Mouse (Mus musculus) hindbrain, embryonic 12.5 days (tissue): ENCODE data around the gene Fbxl18. TPM values are rescaled to one million over a fixed set of nuclear protein-coding genes. Genes with fewer than 3 reads are reported as not detected.

Source experiments
- ATAC-seq: fragments of 200-750 bp; cut with Nextera tagmentation; 2 replicates; pipeline ENCODE4 v1.8.0; 2017; ENCODE audit warnings: moderate TSS enrichment; ENCODE audit not compliant: low FRiP score
- H3K27ac ChIP-seq: fragments of 300-500 bp; sonication (generic); 2 replicates; pipeline ENCODE4 v1.5.1; 2016; ENCODE audit warnings: mild to moderate bottlenecking
- H3K27me3 ChIP-seq: fragments of 300-500 bp; sonication (generic); 2 replicates; pipeline ENCODE4 v1.6.1; 2016; ENCODE audit warnings: mild to moderate bottlenecking
- H3K36me3 ChIP-seq: fragments of 300-500 bp; sonication (generic); 2 replicates; pipeline ENCODE4 v1.6.1; 2016; ENCODE audit warnings: mild to moderate bottlenecking
- H3K4me1 ChIP-seq: fragments of 300-500 bp; sonication (generic); 2 replicates; pipeline ENCODE4 v1.6.1; 2016
- H3K4me2 ChIP-seq: fragments of 300-500 bp; sonication (generic); replicated peaks from 2 replicates; pipeline ENCODE4 v1.6.1; 2016; ENCODE audit warnings: mild to moderate bottlenecking
- H3K4me3 ChIP-seq: fragments of 300-500 bp; sonication (generic); 2 replicates; pipeline ENCODE4 v1.5.1; 2016; ENCODE audit warnings: mild to moderate bottlenecking
- H3K9ac ChIP-seq: fragments of 300-500 bp; sonication (generic); 2 replicates; pipeline ENCODE4 v1.6.1; 2016; ENCODE audit warnings: mild to moderate bottlenecking, moderate library complexity
- H3K9me3 ChIP-seq: fragments of 300-500 bp; sonication (generic); replicated peaks from 2 replicates; pipeline ENCODE4 v1.6.1; 2016; ENCODE audit warnings: mild to moderate bottlenecking
- WGBS: fragments of 180-500 bp; shearing (Covaris S2); methylation state at CpG from one replicate; pipeline ENCODE4 v1.1.7; 2016; 5-methylcytosine and 5-hydroxymethylcytosine counted together
- polyA plus RNA-seq: library from polyadenylated mRNA; unstranded; fragments of >200 nt; fragmentation: Nextera tagmentation; extraction: Ambion mirVana; gene quantifications from 2 replicates; pipeline ENCODE4 v1.2.1, GENCODE M21; 2016

The Fbxl18 gene
- polyA plus RNA-seq, 1 experiment from 2014 or later, result 24.6 TPM

DNA sequence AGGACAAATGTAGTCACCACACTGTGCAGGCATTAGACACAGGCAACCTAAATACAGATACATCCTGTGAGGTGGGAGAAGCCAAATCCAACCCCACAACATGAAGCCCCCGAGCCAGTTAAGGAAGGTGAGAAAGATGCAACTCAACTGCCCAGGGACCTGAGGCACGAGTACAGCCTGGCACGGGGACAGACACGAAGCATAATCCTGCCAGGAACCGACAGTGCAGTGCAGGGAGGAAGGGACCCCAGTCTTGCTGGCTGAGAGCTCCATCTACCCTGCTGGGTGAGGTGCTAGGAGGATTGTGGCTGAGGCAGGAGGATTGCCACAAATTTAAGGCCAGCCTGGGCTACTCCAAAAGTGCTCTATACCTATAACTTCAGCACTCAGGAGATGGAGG, 18.3 kb downstream of the Fbxl18 start:
- Histone ChIP-seq H3K27me3 (no peaks in the 10 kb centered on the region), H3K9ac (no peak overlapping the region), H3K4me3 (no peak overlapping the region), H3K4me1 (peaks cover 26% of the 10 kb centered on the region), H3K4me2 (no peak overlapping the region), H3K27ac (no peak overlapping the region), H3K36me3 (peaks cover 52% of the 10 kb centered on the region), H3K9me3 (no peaks in the 10 kb centered on the region; the same call in 1 of the 2 replicates)
- ATAC-seq, result no peak
- 92% methylated on average over 5 of the region's 5 CpGs for WGBS

DNA sequence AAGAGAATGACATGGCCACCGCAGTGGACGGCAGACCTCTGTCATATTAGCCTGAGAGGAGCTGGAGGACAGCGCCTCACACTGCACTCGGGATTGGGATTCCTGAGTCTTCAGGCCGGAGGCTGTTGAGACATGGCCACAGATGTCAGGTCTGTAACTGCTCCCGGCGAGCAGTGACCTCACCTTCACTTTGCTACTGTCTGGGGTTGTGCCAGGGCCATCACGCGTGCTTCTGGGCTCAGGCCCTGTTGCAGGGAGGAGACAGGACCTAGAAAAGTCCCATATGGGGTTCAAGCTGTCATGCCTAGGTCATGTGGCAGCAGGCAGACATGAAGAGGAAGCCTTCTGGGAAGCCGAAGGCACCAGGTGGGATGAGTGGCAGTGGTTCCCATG, 19.7 kb downstream of the Fbxl18 start:
- Histone ChIP-seq H3K36me3 (peaks cover 61% of the 10 kb centered on the region), H3K27me3 (no peaks in the 10 kb centered on the region), H3K27ac (no peak overlapping the region), H3K9me3 (no peaks in the 10 kb centered on the region; the same call in 1 of the 2 replicates), H3K4me2 (no peak overlapping the region), H3K4me3 (no peak overlapping the region), H3K4me1 (peaks cover 16% of the 10 kb centered on the region), H3K9ac (no peak overlapping the region)
- WGBS, result 95% methylated on average over 10 of the region's 10 CpGs
- no peak for ATAC-seq

DNA sequence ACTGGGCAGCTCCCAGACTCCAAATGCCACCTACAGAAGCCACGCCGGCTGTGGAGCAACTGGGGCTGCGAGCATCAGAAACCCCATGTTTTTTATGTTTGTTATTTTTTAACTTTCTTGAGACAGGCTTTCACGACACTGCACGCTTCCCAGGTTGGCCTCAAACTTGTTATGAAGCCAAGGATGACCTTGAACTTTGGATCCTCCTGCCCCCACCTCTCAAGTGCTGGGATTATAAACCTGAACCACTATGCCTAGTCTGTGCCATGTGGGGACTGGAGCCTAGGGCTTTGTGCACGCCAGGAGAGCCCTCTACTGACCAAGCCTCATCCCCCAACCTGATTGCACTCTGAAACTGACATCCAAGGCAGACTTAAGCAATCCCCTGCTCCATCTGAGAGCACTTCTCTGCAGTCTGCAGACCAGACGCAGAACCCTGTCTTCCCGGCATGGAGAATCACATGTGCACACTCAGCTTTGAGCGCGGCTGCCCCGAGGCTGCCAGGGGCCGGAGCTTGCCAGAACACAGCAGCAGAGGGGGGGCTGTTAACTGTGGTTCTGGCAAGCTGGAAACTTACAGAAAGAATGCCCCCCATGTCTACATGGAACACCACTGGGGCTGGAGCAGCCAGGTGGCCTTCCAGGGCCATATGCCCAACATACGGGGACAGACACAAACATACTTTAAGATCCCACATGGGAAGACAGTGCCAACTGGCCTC, 20.3 kb downstream of the Fbxl18 start:
- Histone ChIP-seq H3K4me2 (no peak overlapping the region), H3K9me3 (no peaks in the 10 kb centered on the region; the same call in 1 of the 2 replicates), H3K27ac (no peak overlapping the region), H3K27me3 (no peaks in the 10 kb centered on the region), H3K4me3 (no peak overlapping the region), H3K36me3 (peaks cover 61% of the 10 kb centered on the region), H3K4me1 (peaks cover 13% of the 10 kb centered on the region), H3K9ac (no peak overlapping the region)
- no peak for ATAC-seq
- 91% methylated on average over 13 of the region's 13 CpGs for whole genome bisulfite sequencing

DNA sequence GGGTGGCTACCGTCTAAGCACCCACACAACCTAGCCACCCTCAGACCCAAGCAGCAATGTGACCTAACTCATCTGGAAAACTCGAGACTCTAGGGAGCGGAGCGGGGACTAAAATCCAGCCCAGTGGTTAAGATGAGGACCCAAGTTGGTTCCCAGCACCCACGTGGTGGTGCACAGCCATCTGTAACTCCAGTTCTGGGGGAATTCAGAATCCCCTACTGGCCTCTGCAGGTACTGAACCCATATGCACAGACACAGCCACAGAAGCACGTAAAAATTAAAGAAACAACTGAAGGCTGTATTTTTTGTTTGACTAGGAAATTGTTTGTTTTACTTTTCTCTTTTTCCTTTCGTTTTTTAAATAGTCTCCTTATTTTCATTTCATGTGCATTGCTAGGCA, 21.5 kb downstream of the Fbxl18 start:
- H3K4me1 ChIP-seq, result peaks cover 10% of the 10 kb centered on the region
- peaks cover 65% of the 10 kb centered on the region for H3K36me3 ChIP-seq
- no peak overlapping the region for H3K4me3 ChIP-seq
- H3K4me2 ChIP-seq, result no peak overlapping the region
- H3K27ac ChIP-seq, result no peak overlapping the region
- WGBS, result 97% methylated on average over 7 of the region's 7 CpGs
- no peak overlapping the region for H3K9ac ChIP-seq
- no peak for ATAC-seq
- no peaks in the 10 kb centered on the region; the same call in 1 of the 2 replicates for H3K9me3 ChIP-seq
- H3K27me3 ChIP-seq, result no peaks in the 10 kb centered on the region

- no peak overlapping the region for H3K4me2 ChIP-seq
- H3K9ac ChIP-seq, result no peak overlapping the region
- H3K36me3 ChIP-seq, result peaks cover 65% of the 10 kb centered on the region
- H3K9me3 ChIP-seq, result no peaks in the 10 kb centered on the region; the same call in 1 of the 2 replicates
- H3K27me3 ChIP-seq, result no peaks in the 10 kb centered on the region
- no peak overlapping the region for H3K27ac ChIP-seq
- 71% methylated on average over 12 of the region's 12 CpGs for WGBS
- ATAC-seq, result no peak
- H3K4me1 ChIP-seq, result peaks cover 7% of the 10 kb centered on the region; the same call in 1 of the 2 replicates
- no peak overlapping the region for H3K4me3 ChIP-seq
Observed at GRCm38 (mm10) chr5:142871765-142872164, 23.5 kb downstream of the Fbxl18 start.

DNA sequence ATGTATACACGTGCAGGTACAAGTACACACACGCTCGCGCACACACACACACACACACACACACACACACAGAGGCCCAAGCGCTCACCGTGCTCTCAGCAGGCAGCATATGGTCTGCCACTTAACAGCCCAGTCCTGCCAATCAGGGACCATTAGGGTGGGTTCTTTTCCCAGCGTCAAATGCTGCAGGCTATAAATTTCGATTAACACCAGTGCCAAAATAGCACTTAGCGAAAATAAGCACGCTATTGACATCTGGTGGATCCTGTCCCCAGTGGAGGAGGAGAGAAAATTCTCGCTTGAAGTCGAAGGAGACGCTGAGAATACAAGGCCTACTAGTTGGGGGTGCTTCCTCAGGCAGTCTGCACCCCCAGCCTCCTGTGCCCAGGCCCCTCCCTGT, 25.8 kb downstream of the Fbxl18 start:
- Histone ChIP-seq H3K4me3 (no peak overlapping the region), H3K27me3 (no peaks in the 10 kb centered on the region), H3K4me1 (peaks cover 7% of the 10 kb centered on the region; the same call in 1 of the 2 replicates), H3K4me2 (no peak overlapping the region), H3K9ac (no peak overlapping the region), H3K36me3 (peaks cover 48% of the 10 kb centered on the region), H3K27ac (peak overlapping the region; percentile 70), H3K9me3 (no peaks in the 10 kb centered on the region; the same call in 1 of the 2 replicates)
- 69% methylated on average over 13 of the region's 13 CpGs for WGBS
- ATAC-seq, result peak; percentile 72

GRCm38 (mm10) chr5:142857763-142858229, 37.4 kb downstream of the Fbxl18 start:
- Histone ChIP-seq H3K27me3 (no peaks in the 10 kb centered on the region), H3K9me3 (0 out of 2 replicates have a peak, but pooled peaks cover 4% of the 10 kb centered on the region), H3K27ac (no peak overlapping the region), H3K4me2 (no peak overlapping the region), H3K9ac (no peak overlapping the region), H3K4me3 (no peak overlapping the region), H3K4me1 (peaks cover 7% of the 10 kb centered on the region; the same call in 1 of the 2 replicates), H3K36me3 (peaks cover 4% of the 10 kb centered on the region; the same call in 1 of the 2 replicates)
- ATAC-seq, result no peak
- WGBS, result 56% methylated on average over 16 of the region's 16 CpGs

DNA sequence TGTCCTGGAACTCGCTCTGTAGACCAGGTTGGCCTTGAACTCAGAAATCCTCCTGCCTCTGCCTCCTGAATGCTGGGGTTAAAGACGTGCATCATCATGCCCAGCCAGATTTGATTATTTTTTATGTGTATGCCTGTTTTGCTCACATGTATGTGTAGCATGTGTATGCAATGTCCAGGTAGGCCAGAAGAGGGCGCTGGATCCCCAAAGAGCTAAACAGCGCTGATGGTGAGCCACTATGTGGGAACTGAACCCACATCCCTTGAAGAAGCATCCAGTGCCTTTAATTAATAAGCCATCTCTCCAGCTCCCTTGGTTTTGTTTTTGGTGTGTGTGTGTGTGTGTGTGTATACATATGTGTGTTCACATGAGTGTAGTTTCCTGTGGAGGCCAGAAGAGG, 38.8 kb downstream of the Fbxl18 start:
- Histone ChIP-seq H3K4me3 (no peak overlapping the region), H3K4me2 (no peak overlapping the region), H3K9ac (no peak overlapping the region), H3K27me3 (no peaks in the 10 kb centered on the region), H3K9me3 (0 out of 2 replicates have a peak, but pooled peaks cover 4% of the 10 kb centered on the region), H3K36me3 (peaks cover 4% of the 10 kb centered on the region; the same call in 1 of the 2 replicates), H3K4me1 (peaks cover 5% of the 10 kb centered on the region; the same call in 1 of the 2 replicates), H3K27ac (no peak overlapping the region)
- ATAC-seq, result no peak
- WGBS, result 78% methylated on average over 4 of the region's 4 CpGs

- 77% methylated on average over 10 of the region's 10 CpGs for WGBS
- H3K4me1 ChIP-seq, result peaks cover 5% of the 10 kb centered on the region; the same call in 1 of the 2 replicates
- peaks cover 4% of the 10 kb centered on the region; the same call in 1 of the 2 replicates for H3K36me3 ChIP-seq
- no peak overlapping the region for H3K4me2 ChIP-seq
- H3K9me3 ChIP-seq, result 0 out of 2 replicates have a peak, but pooled peaks cover 4% of the 10 kb centered on the region
- H3K4me3 ChIP-seq, result no peak overlapping the region
- ATAC-seq, result no peak
- no peak overlapping the region for H3K9ac ChIP-seq
- no peaks in the 10 kb centered on the region for H3K27me3 ChIP-seq
- H3K27ac ChIP-seq, result no peak overlapping the region
Observed at GRCm38 (mm10) chr5:142854877-142855276, 40.3 kb downstream of the Fbxl18 start.

- Histone ChIP-seq H3K36me3 (peaks cover 4% of the 10 kb centered on the region; the same call in 1 of the 2 replicates), H3K27me3 (no peaks in the 10 kb centered on the region), H3K4me3 (no peak overlapping the region), H3K4me1 (peaks cover 5% of the 10 kb centered on the region; the same call in 1 of the 2 replicates), H3K4me2 (no peak overlapping the region), H3K9me3 (0 out of 2 replicates have a peak, but pooled peaks cover 4% of the 10 kb centered on the region), H3K27ac (no peak overlapping the region), H3K9ac (no peak overlapping the region)
- WGBS, result 77% methylated on average over 6 of the region's 6 CpGs
- ATAC-seq, result no peak
Observed at GRCm38 (mm10) chr5:142853585-142853984, 41.6 kb downstream of the Fbxl18 start.

DNA sequence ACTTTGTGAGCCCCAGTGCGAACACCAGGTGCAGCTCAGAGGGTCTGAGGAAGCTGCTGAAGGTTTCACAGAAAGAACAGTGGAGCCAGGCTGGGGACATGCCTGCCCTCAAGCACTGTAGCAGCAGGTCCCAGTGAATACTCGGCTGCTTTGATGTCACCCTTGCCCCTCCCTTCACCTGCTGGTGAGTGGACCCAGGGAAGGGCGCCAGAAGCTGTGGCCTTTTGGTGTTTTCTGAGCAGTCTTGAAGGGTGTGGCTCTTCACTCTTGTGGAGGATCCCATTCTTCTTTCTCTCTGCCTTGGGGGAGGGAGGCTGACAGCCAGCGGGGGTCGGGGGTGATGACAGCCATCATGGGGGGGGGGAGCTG, 43.6 kb downstream of the Fbxl18 start:
- Histone ChIP-seq H3K4me1 (no peaks in the 10 kb centered on the region), H3K4me3 (no peak overlapping the region), H3K27me3 (no peaks in the 10 kb centered on the region), H3K9me3 (0 out of 2 replicates have a peak, but pooled peaks cover 4% of the 10 kb centered on the region), H3K9ac (no peak overlapping the region), H3K4me2 (no peak overlapping the region), H3K36me3 (peaks cover 4% of the 10 kb centered on the region; the same call in 1 of the 2 replicates), H3K27ac (no peak overlapping the region)
- 67% methylated on average over 5 of the region's 5 CpGs for WGBS
- no peak for ATAC-seq

DNA sequence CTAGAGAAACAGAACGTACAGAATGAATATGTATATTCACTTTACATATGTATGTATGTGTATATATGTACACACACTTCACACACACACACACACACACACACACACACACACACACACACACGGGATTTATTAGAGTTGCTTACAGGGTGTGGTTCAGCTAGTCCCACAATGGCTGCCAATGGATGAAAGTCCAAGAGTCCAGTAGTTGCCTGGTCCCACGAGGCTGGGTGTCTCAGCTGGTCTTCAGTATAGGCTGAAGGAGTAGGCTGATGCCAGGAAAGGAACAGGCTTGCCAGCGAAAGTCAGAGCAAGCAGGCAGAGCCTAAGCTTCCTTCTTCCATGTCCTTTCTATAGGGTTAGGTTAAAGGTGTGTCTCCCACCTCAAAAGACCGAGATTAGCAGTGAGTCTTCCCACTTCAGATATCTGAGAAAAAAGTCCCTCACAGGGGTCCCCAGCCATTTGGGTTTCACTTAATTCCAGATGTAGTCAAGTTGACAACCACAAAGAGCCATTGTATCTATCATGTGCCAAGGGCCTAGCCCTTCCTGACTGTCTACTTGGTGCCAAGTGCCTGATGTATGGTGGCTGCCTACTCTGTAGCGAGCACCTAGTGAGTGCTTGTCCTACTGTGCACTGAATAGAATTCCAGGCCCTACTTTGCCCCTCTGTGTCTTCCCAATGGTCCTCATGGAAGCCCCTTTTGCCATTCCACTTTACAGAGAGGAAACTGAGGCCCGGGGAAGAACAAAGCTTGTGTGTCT, 44.1 kb downstream of the Fbxl18 start:
- 83% methylated on average over 7 of the region's 7 CpGs for WGBS
- H3K9me3 ChIP-seq, result no peaks in the 10 kb centered on the region
- no peaks in the 10 kb centered on the region for H3K4me1 ChIP-seq
- H3K9ac ChIP-seq, result no peak overlapping the region
- no peaks in the 10 kb centered on the region for H3K36me3 ChIP-seq
- H3K27ac ChIP-seq, result no peak overlapping the region
- no peak for ATAC-seq
- H3K4me3 ChIP-seq, result no peak overlapping the region
- no peaks in the 10 kb centered on the region for H3K27me3 ChIP-seq
- H3K4me2 ChIP-seq, result no peak overlapping the region
